Mouse (Mus musculus) intestine, embryonic 16.5 days (tissue): Measurements from ENCODE around the gene Gm3448. TPM values are rescaled to one million over a fixed set of nuclear protein-coding genes. Genes with fewer than 3 reads are reported as not detected.
"Not testable (repeated sequence)": the region's sequence is repeated elsewhere in the genome, so short reads cannot be mapped to it uniquely, and the experiment has no call there.

Experiments
- ATAC-seq: fragments of 200-750 bp; cut with Nextera tagmentation; 2 replicates; pipeline ENCODE4 v1.8.0; 2017; ENCODE audit warnings: moderate TSS enrichment, moderate library complexity
- H3K27ac ChIP-seq: fragments of 300-500 bp; sonication (generic); 2 replicates; pipeline ENCODE4 v1.5.1; 2014; ENCODE audit warnings: mild to moderate bottlenecking, low read length
- H3K27me3 ChIP-seq: fragments of 300-500 bp; sonication (generic); replicated peaks from 2 replicates; pipeline ENCODE4 v1.6.1; 2014; ENCODE audit warnings: low read length, control low read depth, mixed read lengths; ENCODE audit not compliant: control insufficient read depth, insufficient read depth
- H3K36me3 ChIP-seq: fragments of 300-500 bp; sonication (generic); 2 replicates; pipeline ENCODE4 v1.6.1; 2014; ENCODE audit warnings: low read length, control low read depth; ENCODE audit not compliant: control insufficient read depth, insufficient read depth
- H3K4me1 ChIP-seq: fragments of 300-500 bp; sonication (generic); 2 replicates; pipeline ENCODE4 v1.6.1; 2014; ENCODE audit warnings: low read length, control low read depth, mixed read lengths; ENCODE audit not compliant: control insufficient read depth, insufficient read depth
- H3K4me2 ChIP-seq: fragments of 300-500 bp; sonication (generic); 2 replicates; pipeline ENCODE4 v1.6.1; 2014; ENCODE audit warnings: low read depth, low read length, control low read depth
- H3K4me3 ChIP-seq: fragments of 300-500 bp; sonication (generic); 2 replicates; pipeline ENCODE4 v1.5.1; 2014; ENCODE audit warnings: mild to moderate bottlenecking, low read length
- H3K9ac ChIP-seq: fragments of 300-500 bp; sonication (generic); 2 replicates; pipeline ENCODE4 v1.6.1; 2014; ENCODE audit warnings: low read depth, low read length
- H3K9me3 ChIP-seq: fragments of 300-500 bp; sonication (generic); 2 replicates; pipeline ENCODE4 v1.6.1; 2016; ENCODE audit warnings: low read length, control low read depth; ENCODE audit not compliant: control insufficient read depth
- WGBS: fragments of 180-500 bp; shearing (Covaris S2); extraction: QIAGEN DNeasy Blood & Tissue Kit; methylation state at CpG from one replicate; pipeline ENCODE4 v1.1.7; 2014; 5-methylcytosine and 5-hydroxymethylcytosine counted together
- polyA plus RNA-seq: library from polyadenylated mRNA; unstranded; fragments of >200 nt; fragmentation: Nextera tagmentation; extraction: Ambion mirVana; gene quantifications from 2 replicates; pipeline ENCODE4 v1.2.1, GENCODE M21; 2015

Gm3448 gene
- polyA plus RNA-seq, 1 experiment from 2014 or later = 3.3 TPM

DNA sequence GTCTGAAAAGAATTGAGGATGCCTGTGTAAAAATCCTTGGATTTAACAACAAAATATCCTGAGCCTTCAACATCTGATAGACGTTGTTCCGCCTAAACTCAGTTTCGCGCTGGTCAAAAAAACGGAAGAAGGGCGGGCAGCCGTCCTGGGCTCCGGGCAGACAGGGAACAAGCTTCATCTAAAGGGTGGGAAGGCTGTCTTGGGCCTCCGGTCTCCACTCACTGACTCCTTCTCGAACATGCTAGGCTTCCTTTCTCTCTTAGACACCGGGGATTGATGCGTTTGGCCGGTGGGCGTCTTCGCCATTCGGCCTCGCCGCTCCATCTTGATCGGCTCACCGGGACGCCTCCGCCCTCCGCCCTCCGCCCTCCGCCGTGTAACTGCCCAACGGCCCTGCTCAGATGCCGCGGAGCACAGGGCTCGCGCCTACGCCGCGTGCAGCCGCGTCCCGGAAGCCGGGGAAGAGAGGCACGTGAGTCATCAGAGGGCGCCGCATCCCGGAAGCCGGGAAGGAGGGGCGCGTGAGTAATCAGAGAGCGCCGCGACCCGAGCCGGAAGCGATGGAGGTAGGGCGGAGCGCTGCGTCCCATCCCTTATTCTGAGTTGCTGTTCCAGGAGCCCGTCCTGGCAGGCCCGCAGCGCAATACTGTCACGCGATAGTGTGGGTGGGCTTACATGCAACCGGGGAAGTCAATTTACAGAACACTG lies 31.5 kb downstream of the Gm3448 start, which contains the start of gene Gm3435:
Gene Gm3435 (plus strand): TSS at position 471 of the 708 bp plus-strand sequence.
- H3K27me3 ChIP-seq, H3K36me3 ChIP-seq, H3K9ac ChIP-seq, H3K4me3 ChIP-seq, H3K27ac ChIP-seq, H3K4me2 ChIP-seq, H3K9me3 ChIP-seq, H3K4me1 ChIP-seq: not testable (repeated sequence)
- no CpG with 5 or more reads among the region's 60 CpGs for WGBS
- peak; percentile 98 for ATAC-seq

GRCm38 (mm10) chr17:15009088-15009487 lies 32.2 kb downstream of the Gm3448 start:
- WGBS = no CpG with 5 or more reads among the region's 3 CpGs
- H3K4me3 ChIP-seq, H3K9me3 ChIP-seq, H3K4me1 ChIP-seq, H3K27me3 ChIP-seq, H3K9ac ChIP-seq, H3K27ac ChIP-seq, H3K4me2 ChIP-seq, H3K36me3 ChIP-seq: not testable (repeated sequence)
- 0 out of 2 replicates have a peak, but pooled peaks have one; percentile 43 for ATAC-seq

DNA sequence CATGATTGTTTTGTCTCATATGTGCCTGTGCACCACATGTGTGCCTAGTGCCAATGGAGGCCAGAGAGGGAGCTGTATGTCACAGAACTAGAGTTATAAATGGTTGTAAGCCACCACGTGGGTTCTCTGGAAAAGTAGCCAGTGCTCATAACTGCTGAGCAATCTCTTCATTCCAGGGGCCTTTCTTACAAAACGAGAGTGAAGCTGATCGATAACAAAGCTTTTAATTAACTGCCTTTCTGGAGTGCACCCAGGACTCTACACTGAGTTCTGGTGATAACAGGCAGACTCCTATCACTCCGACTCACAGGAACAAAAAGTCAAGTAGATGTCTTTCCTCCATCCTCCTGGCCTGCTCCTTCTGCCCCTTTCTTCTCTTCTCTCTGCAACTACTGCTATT lies 41.3 kb downstream of the Gm3448 start:
- H3K4me2 ChIP-seq, H3K4me3 ChIP-seq, H3K36me3 ChIP-seq, H3K27me3 ChIP-seq, H3K9me3 ChIP-seq, H3K27ac ChIP-seq, ATAC-seq, H3K4me1 ChIP-seq, H3K9ac ChIP-seq: not testable (repeated sequence)
- WGBS = no CpG with 5 or more reads among the region's 4 CpGs

- not testable (repeated sequence) for H3K27me3 ChIP-seq, H3K9ac ChIP-seq, H3K36me3 ChIP-seq, ATAC-seq, H3K4me3 ChIP-seq, H3K27ac ChIP-seq, H3K4me2 ChIP-seq, H3K4me1 ChIP-seq, H3K9me3 ChIP-seq
- whole genome bisulfite sequencing = no CpG with 5 or more reads among the region's 5 CpGs
Observed at GRCm38 (mm10) chr17:14994140-14994539, 47.2 kb downstream of the Gm3448 start.

GRCm38 (mm10) chr17:14993139-14993832 lies 48.1 kb downstream of the Gm3448 start:
- not testable (repeated sequence) for H3K4me2 ChIP-seq, H3K27ac ChIP-seq, H3K27me3 ChIP-seq, H3K9ac ChIP-seq, H3K4me3 ChIP-seq, H3K9me3 ChIP-seq, H3K4me1 ChIP-seq, H3K36me3 ChIP-seq
- ATAC-seq = peak; percentile 78
- WGBS = no CpG with 5 or more reads among the region's 47 CpGs

DNA sequence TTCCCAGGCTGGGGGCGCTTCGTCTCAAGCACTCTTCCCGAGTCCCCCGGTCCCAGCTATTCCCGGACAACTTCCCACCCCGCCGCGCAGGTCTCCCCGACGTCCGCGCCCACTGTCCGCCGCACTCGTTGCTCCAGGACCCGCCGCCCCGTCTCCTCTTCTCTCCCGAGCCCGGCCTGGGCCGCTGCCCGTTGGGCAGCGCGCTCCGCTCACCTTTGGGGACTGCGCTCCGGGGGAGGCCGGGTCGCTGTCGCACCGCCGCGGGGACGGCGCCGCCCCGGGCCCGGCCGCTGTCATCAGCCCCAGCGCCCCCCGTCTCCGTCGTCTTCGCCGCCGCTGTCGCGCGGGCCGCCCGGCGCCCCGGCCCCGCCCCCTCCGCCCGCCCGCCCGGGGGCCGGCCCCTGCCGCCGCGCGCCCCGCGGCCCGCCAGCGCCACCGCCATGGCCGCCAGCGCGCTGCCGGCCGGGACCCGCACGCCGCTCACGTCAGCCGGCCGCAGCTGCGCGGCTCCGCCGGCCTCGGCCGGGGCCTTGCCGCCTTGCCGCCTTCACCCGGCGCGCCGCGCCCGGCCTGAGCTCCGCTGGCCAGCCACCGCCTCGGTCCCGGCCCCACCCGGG lies 48.7 kb downstream of the Gm3448 start:
- not testable (repeated sequence) for H3K27ac ChIP-seq, H3K9me3 ChIP-seq, H3K27me3 ChIP-seq, H3K4me1 ChIP-seq, H3K9ac ChIP-seq, H3K36me3 ChIP-seq, H3K4me2 ChIP-seq, H3K4me3 ChIP-seq
- peak; percentile 89 for ATAC-seq
- WGBS = no CpG with 5 or more reads among the region's 98 CpGs

DNA sequence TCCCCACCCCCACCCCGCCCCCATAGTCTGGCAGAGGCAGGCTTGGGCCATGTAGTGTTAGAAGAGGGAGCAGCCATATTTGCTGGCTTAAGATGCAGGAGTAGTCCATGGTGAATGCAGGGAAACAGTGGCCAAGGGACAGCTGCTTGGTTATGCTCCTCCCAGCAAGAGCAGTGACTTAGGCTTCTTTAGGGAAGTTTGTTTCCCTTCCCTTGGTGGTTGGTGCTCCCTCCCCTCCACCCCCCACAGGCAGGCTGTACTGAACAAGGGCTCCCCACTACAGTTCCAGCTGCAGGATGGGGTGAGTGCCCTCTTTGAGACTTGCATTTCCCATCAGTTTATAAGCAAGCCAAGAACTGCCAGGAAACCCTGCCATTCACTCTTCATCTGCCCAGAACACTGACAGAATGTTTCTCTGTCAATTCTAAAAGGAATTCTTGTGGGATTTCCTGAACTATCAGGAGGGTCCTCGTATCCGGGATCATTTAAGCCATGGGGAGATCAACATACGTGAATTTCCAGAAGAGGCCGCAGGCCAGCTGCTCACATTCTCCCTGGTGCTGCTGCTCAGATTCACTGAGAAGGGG lies 51.1 kb downstream of the Gm3448 start:
- 87% methylated on average over 4 of the region's 5 CpGs for WGBS
- ATAC-seq, H3K9me3 ChIP-seq, H3K4me2 ChIP-seq, H3K27me3 ChIP-seq, H3K27ac ChIP-seq, H3K36me3 ChIP-seq, H3K4me3 ChIP-seq, H3K4me1 ChIP-seq, H3K9ac ChIP-seq: not testable (repeated sequence)

DNA sequence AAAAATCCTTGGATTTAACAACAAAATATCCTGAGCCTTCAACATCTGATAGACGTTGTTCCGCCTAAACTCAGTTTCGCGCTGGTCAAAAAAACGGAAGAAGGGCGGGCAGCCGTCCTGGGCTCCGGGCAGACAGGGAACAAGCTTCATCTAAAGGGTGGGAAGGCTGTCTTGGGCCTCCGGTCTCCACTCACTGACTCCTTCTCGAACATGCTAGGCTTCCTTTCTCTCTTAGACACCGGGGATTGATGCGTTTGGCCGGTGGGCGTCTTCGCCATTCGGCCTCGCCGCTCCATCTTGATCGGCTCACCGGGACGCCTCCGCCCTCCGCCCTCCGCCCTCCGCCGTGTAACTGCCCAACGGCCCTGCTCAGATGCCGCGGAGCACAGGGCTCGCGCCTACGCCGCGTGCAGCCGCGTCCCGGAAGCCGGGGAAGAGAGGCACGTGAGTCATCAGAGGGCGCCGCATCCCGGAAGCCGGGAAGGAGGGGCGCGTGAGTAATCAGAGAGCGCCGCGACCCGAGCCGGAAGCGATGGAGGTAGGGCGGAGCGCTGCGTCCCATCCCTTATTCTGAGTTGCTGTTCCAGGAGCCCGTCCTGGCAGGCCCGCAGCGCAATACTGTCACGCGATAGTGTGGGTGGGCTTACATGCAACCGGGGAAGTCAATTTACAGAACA lies 62.8 kb downstream of the Gm3448 start, which contains the start of the genes 9030025P20Rik and Gm3417:
Gene 9030025P20Rik (plus strand): TSS at position 107 of the 677 bp plus-strand sequence.
Gene Gm3417 (minus strand): TSS at position 429 of the 677 bp plus-strand sequence.
- not testable (repeated sequence) for H3K4me2 ChIP-seq, H3K9me3 ChIP-seq, H3K27me3 ChIP-seq, H3K4me3 ChIP-seq, H3K9ac ChIP-seq, H3K4me1 ChIP-seq, H3K36me3 ChIP-seq, H3K27ac ChIP-seq
- WGBS = no CpG with 5 or more reads among the region's 60 CpGs
- peak; percentile 98 for ATAC-seq
